ENCODE assay signal across 14 mouse cellular contexts in the genomic region with DNA sequence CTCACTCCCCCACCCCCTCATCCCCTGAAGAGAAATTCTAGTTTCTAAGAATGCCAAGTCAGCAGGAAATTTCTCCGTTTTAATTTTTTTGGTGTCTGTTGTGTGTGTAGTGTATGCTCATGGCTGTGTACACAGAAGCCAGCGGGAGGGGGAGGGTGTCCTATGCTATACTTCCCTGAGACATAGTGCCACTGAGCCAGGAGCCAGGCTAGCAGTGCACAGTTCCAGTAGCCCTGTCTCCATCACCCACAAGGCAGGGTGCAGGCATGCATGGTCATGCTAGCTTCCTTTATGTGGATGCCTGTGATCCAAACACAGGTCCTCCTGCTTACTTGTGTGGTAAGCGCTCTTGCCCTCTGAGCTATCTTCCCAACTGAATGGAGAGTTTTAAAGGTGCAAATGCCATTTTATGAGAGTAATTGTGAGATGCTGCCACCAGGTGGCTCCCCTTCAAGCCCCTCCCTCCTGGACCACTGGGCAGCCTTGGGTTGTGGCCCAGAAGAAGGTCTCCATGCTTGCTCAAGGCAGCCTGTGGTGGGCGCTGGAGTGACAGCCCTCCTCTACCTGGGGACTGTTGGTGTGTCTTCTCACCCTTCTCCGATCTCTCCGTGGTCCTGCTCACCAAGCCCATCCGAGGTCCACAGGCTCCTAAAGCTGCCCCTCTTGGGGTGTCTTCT.
DNase-seq lines count a peak whose midpoint lies in the region; ATAC-seq and TF ChIP-seq lines count a peak whose summit lies in the region.
"Had no signal": no experiment of that assay in that cellular context is flagged by ENCODE, and none has a peak within 500 bp of the region (broad histone marks: within the 10 kb centered on the region; RNA-seq: fewer than 3 reads in every experiment).

No protein-coding gene starts in this region.

- 65% methylated on average over 7 of the region's 7 CpGs for WGBS in heart, postnatal 0 days
- WGBS in heart, embryonic 12.5 days: 50% methylated on average over 7 of the region's 7 CpGs
- 57% methylated on average over 7 of the region's 7 CpGs for WGBS in hindbrain, postnatal 0 days

- POLR2A ChIA-PET in Patski (lab: Charles Lee): interaction anchor here (0.7 kb wide), 1 partner anchor 74 kb away, joined by 5 read pairs; no protein-coding TSS in a partner anchor

- H3K4me1 ChIP-seq in heart, postnatal 0 days (ENCODE audit: control insufficient read depth, insufficient read depth): no peaks in the 10 kb centered on the region
- H3K4me1 ChIP-seq in heart, embryonic 12.5 days (replicated peaks): peaks cover 16% of the 10 kb centered on the region
- no peaks in the 10 kb centered on the region for H3K4me1 ChIP-seq in megakaryocyte, embryonic 14.5 days
- no peaks in the 10 kb centered on the region for H3K4me1 ChIP-seq in hindbrain, postnatal 0 days (ENCODE audit: insufficient read depth, low read length)
- H3K4me1 ChIP-seq: liver, embryonic 13.5 days had no signal

- no peak overlapping the region for H3K4me3 ChIP-seq in heart, postnatal 0 days (ENCODE audit: low read depth, low read length)
- no peak overlapping the region for H3K4me3 ChIP-seq in heart, embryonic 12.5 days
- H3K4me3 ChIP-seq in megakaryocyte, embryonic 14.5 days (replicated peaks): peak overlapping the region; percentile 21
- no peak overlapping the region for H3K4me3 ChIP-seq in hindbrain, postnatal 0 days (ENCODE audit: low read length)
- H3K4me3 ChIP-seq: embryonic facial prominence, embryonic 13.5 days; liver, embryonic 13.5 days had no signal

- DNase-seq in heart, postnatal 0 days (ENCODE audit: low spot score): no peak
- DNase-seq in Patski (ENCODE audit: low read depth, low spot score): no peak
- DNase-seq in hindbrain, postnatal 0 days (ENCODE audit: low spot score): peak; percentile 17
- no peak for DNase-seq in thymus, postnatal 36 days
- DNase-seq: adrenal gland, adult 8-10 months; cerebellum, adult 11-12 months; liver, embryonic 13.5 days; right cerebral cortex, adult 18-20 months had no signal

- in situ Hi-C loops in Patski (cut with MboI; ENCODE audit: low pct_unique_long_range_greater_than_20kb): no loop called here

- H3K9me3 ChIP-seq in heart, postnatal 0 days (replicated peaks; ENCODE audit: control insufficient read depth, low read length): no peaks in the 10 kb centered on the region
- no peaks in the 10 kb centered on the region for H3K9me3 ChIP-seq in heart, embryonic 12.5 days (replicated peaks)
- H3K9me3 ChIP-seq in megakaryocyte, embryonic 14.5 days: 0 out of 2 replicates have a peak, but pooled peaks cover 5% of the 10 kb centered on the region
- no peaks in the 10 kb centered on the region for H3K9me3 ChIP-seq in hindbrain, postnatal 0 days (ENCODE audit: low read length)
- H3K9me3 ChIP-seq: embryonic facial prominence, embryonic 13.5 days; liver, embryonic 13.5 days had no signal

- no peaks in the 10 kb centered on the region for H3K36me3 ChIP-seq in heart, postnatal 0 days (replicated peaks; ENCODE audit: control insufficient read depth, insufficient read depth, low read length)
- no peaks in the 10 kb centered on the region for H3K36me3 ChIP-seq in heart, embryonic 12.5 days
- H3K36me3 ChIP-seq in megakaryocyte, embryonic 14.5 days (replicated peaks; ENCODE audit: low read length): no peaks in the 10 kb centered on the region
- H3K36me3 ChIP-seq in hindbrain, postnatal 0 days (ENCODE audit: insufficient read depth, low read length): no peaks in the 10 kb centered on the region
- H3K36me3 ChIP-seq: embryonic facial prominence, embryonic 13.5 days; G1E; liver, embryonic 13.5 days had no signal

- TF ChIP-seq EP300 in heart, postnatal 0 days (IDR thresholded peaks at IDR 0.05; ENCODE audit: low read depth): no peak

- H3K27me3 ChIP-seq in heart, postnatal 0 days (ENCODE audit: control insufficient read depth, insufficient read depth, low read length): no peaks in the 10 kb centered on the region
- no peaks in the 10 kb centered on the region for H3K27me3 ChIP-seq in heart, embryonic 12.5 days (replicated peaks)
- H3K27me3 ChIP-seq in megakaryocyte, embryonic 14.5 days (replicated peaks): no peaks in the 10 kb centered on the region
- H3K27me3 ChIP-seq in Patski: no peaks in the 10 kb centered on the region
- H3K27me3 ChIP-seq in hindbrain, postnatal 0 days (ENCODE audit: insufficient read depth, low read length): no peaks in the 10 kb centered on the region
- H3K27me3 ChIP-seq: embryonic facial prominence, embryonic 13.5 days; liver, embryonic 13.5 days had no signal

- peak; percentile 37 for TF ChIP-seq CTCF in heart, postnatal 0 days (IDR thresholded peaks at IDR 0.05; ENCODE audit: low read depth)
- peak; percentile 57 for TF ChIP-seq CTCF in Patski (IDR thresholded peaks at IDR 0.05)
- peak; percentile 58 for TF ChIP-seq CTCF in hindbrain, postnatal 0 days (IDR thresholded peaks at IDR 0.05; ENCODE audit: low read depth)

- no peak for ATAC-seq in heart, postnatal 0 days (ENCODE audit: insufficient read depth, low read depth)
- no peak for ATAC-seq in heart, embryonic 12.5 days (ENCODE audit: insufficient number of reproducible peaks, low FRiP score)
- no peak for ATAC-seq in megakaryocyte, adult 5-6 weeks (ENCODE audit: poor library complexity, severe bottlenecking)
- ATAC-seq in Patski: peak; percentile 17
- ATAC-seq in hindbrain, postnatal 0 days: peak; percentile 37; the same call in 1 of the 2 replicates
- no peak for ATAC-seq in activated CD4-positive, CD25-positive, alpha-beta regulatory T cell, adult 4 months

- no peak overlapping the region for H3K9ac ChIP-seq in heart, postnatal 0 days (replicated peaks; ENCODE audit: low read depth, low read length)
- H3K9ac ChIP-seq in heart, embryonic 12.5 days: no peak overlapping the region
- H3K9ac ChIP-seq in hindbrain, postnatal 0 days (replicated peaks; ENCODE audit: low read length): no peak overlapping the region
- H3K9ac ChIP-seq: embryonic facial prominence, embryonic 13.5 days; liver, embryonic 13.5 days had no signal

- H3K4me2 ChIP-seq in heart, postnatal 0 days (ENCODE audit: low read depth, low read length): no peak overlapping the region
- H3K4me2 ChIP-seq in heart, embryonic 12.5 days: no peak overlapping the region
- no peak overlapping the region for H3K4me2 ChIP-seq in hindbrain, postnatal 0 days (ENCODE audit: low read depth, low read length)
- H3K4me2 ChIP-seq: embryonic facial prominence, embryonic 13.5 days; liver, embryonic 13.5 days had no signal

- H3K27ac ChIP-seq in heart, postnatal 0 days (ENCODE audit: low read depth): no peak overlapping the region
- H3K27ac ChIP-seq in heart, embryonic 12.5 days (ENCODE audit: poor library complexity, severe bottlenecking): no peak overlapping the region
- H3K27ac ChIP-seq in hindbrain, postnatal 0 days: no peak overlapping the region
- H3K27ac ChIP-seq: embryonic facial prominence, embryonic 13.5 days; liver, embryonic 13.5 days had no signal

- CTCF ChIA-PET in Patski (lab: Charles Lee): interaction anchor here (1.0 to 1.4 kb wide), 4 partner anchors 9 to 65 kb away, joined by 3 to 4 read pairs (median 3); no protein-coding TSS in a partner anchor

Comparison
In these comparisons a context has a peak if more than half of its experiments do, and no peak if none do; other contexts are left out.
1. ATAC-seq: peak in Patski (single experiment) and hindbrain, postnatal 0 days (single experiment); none in heart, postnatal 0 days (single experiment), heart, embryonic 12.5 days (single experiment), megakaryocyte, adult 5-6 weeks (single experiment) and activated CD4-positive, CD25-positive, alpha-beta regulatory T cell, adult 4 months (single experiment).
2. Peak in every context shown above with its lines, with median percentiles within 50 percentile points of each other: CTCF ChIP-seq.